Mouse (Mus musculus): Measurements from ENCODE around the gene Mpzl2. TPM values are rescaled to one million over a fixed set of nuclear protein-coding genes. Genes with fewer than 3 reads are reported as not detected.
"Not testable (repeated sequence)": the region's sequence is repeated elsewhere in the genome, so short reads cannot be mapped to it uniquely, and the experiment has no call there.

The Mpzl2 gene
- polyA plus RNA-seq, 1 experiment from 2014 or later = 3.7 TPM

GRCm38 (mm10) chr9:45022800-45023199, 16.8 kb upstream of the Mpzl2 start:
- Histone ChIP-seq H3K4me2 (ENCODE audit: low read depth) (no peak overlapping the region), H3K9ac (ENCODE audit: low read length) (no peak overlapping the region), H3K4me3 (ENCODE audit: low read depth, low read length) (no peak overlapping the region), H3K9me3 (ENCODE audit: control insufficient read depth, low read length) (no peaks in the 10 kb centered on the region), H3K4me1 (ENCODE audit: control insufficient read depth, insufficient read depth, low read length) (no peaks in the 10 kb centered on the region), H3K27ac (ENCODE audit: low read depth, low read length) (no peak overlapping the region), H3K27me3 (ENCODE audit: control insufficient read depth, insufficient read depth, low read length) (no peaks in the 10 kb centered on the region), H3K36me3 (ENCODE audit: control insufficient read depth, insufficient read depth, low read length) (no peaks in the 10 kb centered on the region)
- ATAC-seq (ENCODE audit: insufficient read depth, low FRiP score, low TSS enrichment) (no peak), DNase-seq (ENCODE audit: low spot score) (peak; percentile 56)
- WGBS = 12% methylated on average over 3 of the region's 3 CpGs

GRCm38 (mm10) chr9:45023638-45024037, 16.0 kb upstream of the Mpzl2 start:
- H3K9ac ChIP-seq (ENCODE audit: low read length) = no peak overlapping the region
- H3K36me3 ChIP-seq (ENCODE audit: control insufficient read depth, insufficient read depth, low read length) = no peaks in the 10 kb centered on the region
- no peak overlapping the region for H3K27ac ChIP-seq (ENCODE audit: low read depth, low read length)
- no peaks in the 10 kb centered on the region for H3K27me3 ChIP-seq (ENCODE audit: control insufficient read depth, insufficient read depth, low read length)
- no peak for DNase-seq (ENCODE audit: low spot score)
- 61% methylated on average over 3 of the region's 3 CpGs for WGBS
- H3K4me1 ChIP-seq (ENCODE audit: control insufficient read depth, insufficient read depth, low read length) = no peaks in the 10 kb centered on the region
- H3K9me3 ChIP-seq (ENCODE audit: control insufficient read depth, low read length) = no peaks in the 10 kb centered on the region
- H3K4me3 ChIP-seq (ENCODE audit: low read depth, low read length) = no peak overlapping the region
- H3K4me2 ChIP-seq (ENCODE audit: low read depth) = no peak overlapping the region
- ATAC-seq (ENCODE audit: insufficient read depth, low FRiP score, low TSS enrichment) = no peak

- DNase-seq (ENCODE audit: low spot score) (no peak), ATAC-seq (ENCODE audit: insufficient read depth, low FRiP score, low TSS enrichment) (no peak)
- WGBS = 84% methylated on average over 2 of the region's 2 CpGs
- H3K9me3 ChIP-seq (ENCODE audit: control insufficient read depth, low read length) = no peaks in the 10 kb centered on the region
- no peaks in the 10 kb centered on the region for H3K27me3 ChIP-seq (ENCODE audit: control insufficient read depth, insufficient read depth, low read length)
- no peak overlapping the region for H3K4me2 ChIP-seq (ENCODE audit: low read depth)
- no peak overlapping the region for H3K9ac ChIP-seq (ENCODE audit: low read length)
- no peaks in the 10 kb centered on the region for H3K36me3 ChIP-seq (ENCODE audit: control insufficient read depth, insufficient read depth, low read length)
- H3K27ac ChIP-seq (ENCODE audit: low read depth, low read length) = no peak overlapping the region
- H3K4me1 ChIP-seq (ENCODE audit: control insufficient read depth, insufficient read depth, low read length) = no peaks in the 10 kb centered on the region
- H3K4me3 ChIP-seq (ENCODE audit: low read depth, low read length) = no peak overlapping the region
Observed at GRCm38 (mm10) chr9:45024187-45024586, 15.4 kb upstream of the Mpzl2 start.

- Histone ChIP-seq H3K27ac (ENCODE audit: low read depth, low read length) (no peak overlapping the region), H3K36me3 (ENCODE audit: control insufficient read depth, insufficient read depth, low read length) (no peaks in the 10 kb centered on the region), H3K4me1 (ENCODE audit: control insufficient read depth, insufficient read depth, low read length) (no peaks in the 10 kb centered on the region), H3K9me3 (ENCODE audit: control insufficient read depth, low read length) (no peaks in the 10 kb centered on the region), H3K9ac (ENCODE audit: low read length) (no peak overlapping the region), H3K4me3 (ENCODE audit: low read depth, low read length) (no peak overlapping the region), H3K27me3 (ENCODE audit: control insufficient read depth, insufficient read depth, low read length) (no peaks in the 10 kb centered on the region), H3K4me2 (ENCODE audit: low read depth) (no peak overlapping the region)
- no peak for ATAC-seq (ENCODE audit: insufficient read depth, low FRiP score, low TSS enrichment)
- no peak for DNase-seq (ENCODE audit: low spot score)
- 75% methylated on average over 8 of the region's 8 CpGs for WGBS
Observed at GRCm38 (mm10) chr9:45027376-45027775, 12.2 kb upstream of the Mpzl2 start.

- Histone ChIP-seq H3K9ac (ENCODE audit: low read length) (no peak overlapping the region), H3K4me1 (ENCODE audit: control insufficient read depth, insufficient read depth, low read length) (no peaks in the 10 kb centered on the region), H3K4me3 (ENCODE audit: low read depth, low read length) (no peak overlapping the region), H3K36me3 (ENCODE audit: control insufficient read depth, insufficient read depth, low read length) (no peaks in the 10 kb centered on the region), H3K27ac (ENCODE audit: low read depth, low read length) (no peak overlapping the region), H3K27me3 (ENCODE audit: control insufficient read depth, insufficient read depth, low read length) (no peaks in the 10 kb centered on the region), H3K9me3 (ENCODE audit: control insufficient read depth, low read length) (no peaks in the 10 kb centered on the region), H3K4me2 (ENCODE audit: low read depth) (no peak overlapping the region)
- ATAC-seq (ENCODE audit: insufficient read depth, low FRiP score, low TSS enrichment) (no peak), DNase-seq (ENCODE audit: low spot score) (no peak)
- WGBS = 72% methylated on average over 6 of the region's 6 CpGs
Observed at GRCm38 (mm10) chr9:45030341-45030740, 9.3 kb upstream of the Mpzl2 start.

GRCm38 (mm10) chr9:45032261-45032660, 7.3 kb upstream of the Mpzl2 start:
- Histone ChIP-seq H3K36me3 (ENCODE audit: control insufficient read depth, insufficient read depth, low read length) (no peaks in the 10 kb centered on the region), H3K4me2 (ENCODE audit: low read depth) (no peak overlapping the region), H3K27me3 (ENCODE audit: control insufficient read depth, insufficient read depth, low read length) (no peaks in the 10 kb centered on the region), H3K9ac (ENCODE audit: low read length) (no peak overlapping the region), H3K4me1 (ENCODE audit: control insufficient read depth, insufficient read depth, low read length) (no peaks in the 10 kb centered on the region), H3K27ac (ENCODE audit: low read depth, low read length) (no peak overlapping the region), H3K9me3 (ENCODE audit: control insufficient read depth, low read length) (no peaks in the 10 kb centered on the region), H3K4me3 (ENCODE audit: low read depth, low read length) (no peak overlapping the region)
- ATAC-seq (ENCODE audit: insufficient read depth, low FRiP score, low TSS enrichment) = no peak
- WGBS = 77% methylated on average over 2 of the region's 2 CpGs
- DNase-seq (ENCODE audit: low spot score) = no peak

- H3K27ac ChIP-seq (ENCODE audit: low read depth, low read length) = no peak overlapping the region
- no peak overlapping the region for H3K4me2 ChIP-seq (ENCODE audit: low read depth)
- 86% methylated on average over 3 of the region's 3 CpGs for WGBS
- H3K4me3 ChIP-seq (ENCODE audit: low read depth, low read length) = no peak overlapping the region
- 0 out of 2 replicates have a peak, but pooled peaks cover 2% of the 10 kb centered on the region for H3K27me3 ChIP-seq (ENCODE audit: control insufficient read depth, insufficient read depth, low read length)
- H3K4me1 ChIP-seq (ENCODE audit: control insufficient read depth, insufficient read depth, low read length) = no peaks in the 10 kb centered on the region
- H3K9me3 ChIP-seq (ENCODE audit: control insufficient read depth, low read length) = no peaks in the 10 kb centered on the region
- no peaks in the 10 kb centered on the region for H3K36me3 ChIP-seq (ENCODE audit: control insufficient read depth, insufficient read depth, low read length)
- DNase-seq (ENCODE audit: low spot score) = no peak
- no peak for ATAC-seq (ENCODE audit: insufficient read depth, low FRiP score, low TSS enrichment)
- no peak overlapping the region for H3K9ac ChIP-seq (ENCODE audit: low read length)
Observed at GRCm38 (mm10) chr9:45034526-45034925, 5.1 kb upstream of the Mpzl2 start.

GRCm38 (mm10) chr9:45037803-45038202, 1.8 kb upstream of the Mpzl2 start:
- H3K9me3 ChIP-seq (ENCODE audit: control insufficient read depth, low read length); H3K4me1 ChIP-seq (ENCODE audit: control insufficient read depth, insufficient read depth, low read length); DNase-seq (ENCODE audit: low spot score); H3K9ac ChIP-seq (ENCODE audit: low read length); H3K27ac ChIP-seq (ENCODE audit: low read depth, low read length); H3K4me2 ChIP-seq (ENCODE audit: low read depth); H3K4me3 ChIP-seq (ENCODE audit: low read depth, low read length); ATAC-seq (ENCODE audit: insufficient read depth, low FRiP score, low TSS enrichment); H3K36me3 ChIP-seq (ENCODE audit: control insufficient read depth, insufficient read depth, low read length): not testable (repeated sequence)
- 95% methylated on average over 1 of the region's 1 CpGs for WGBS
- H3K27me3 ChIP-seq (ENCODE audit: control insufficient read depth, insufficient read depth, low read length) = peaks cover 30% of the 10 kb centered on the region

GRCm38 (mm10) chr9:45040066-45040845, 657 bp downstream of the Mpzl2 start:
- H3K4me2 ChIP-seq (ENCODE audit: low read depth) = no peak overlapping the region
- H3K9me3 ChIP-seq (ENCODE audit: control insufficient read depth, low read length) = no peaks in the 10 kb centered on the region
- WGBS = 17% methylated on average over 14 of the region's 14 CpGs
- no peak overlapping the region for H3K4me3 ChIP-seq (ENCODE audit: low read depth, low read length)
- no peak overlapping the region for H3K27ac ChIP-seq (ENCODE audit: low read depth, low read length)
- H3K4me1 ChIP-seq (ENCODE audit: control insufficient read depth, insufficient read depth, low read length) = 0 out of 2 replicates have a peak, but pooled peaks cover 4% of the 10 kb centered on the region
- ATAC-seq (ENCODE audit: insufficient read depth, low FRiP score, low TSS enrichment) (no peak), DNase-seq (ENCODE audit: low spot score) (no peak)
- peaks cover 43% of the 10 kb centered on the region for H3K27me3 ChIP-seq (ENCODE audit: control insufficient read depth, insufficient read depth, low read length)
- H3K9ac ChIP-seq (ENCODE audit: low read length) = no peak overlapping the region
- H3K36me3 ChIP-seq (ENCODE audit: control insufficient read depth, insufficient read depth, low read length) = no peaks in the 10 kb centered on the region

All from neural tube, embryonic 11.5 days (tissue).